Mouse (Mus musculus) right cerebral cortex, adult 2 months (tissue): ENCODE results near the gene Kl.
A peak's percentile ranks its signal among the peaks of the same experiment; 100 is the strongest.

ENCODE experiments used
- DNase-seq, 2 experiments: peaks; one replicate each; pipeline ENCODE4 v3.0.0; 2021 to 2022; ENCODE audit warnings: low spot score in 2 of 2

Kl gene

GRCm38 (mm10) chr5:150962756-150963155 is 10.3 kb downstream of the Kl start:
- no peak for DNase-seq

GRCm38 (mm10) chr5:150967925-150968324 is 15.5 kb downstream of the Kl start:
- no peak for DNase-seq

- no peak for DNase-seq
These were observed 18.1 kb downstream of the Kl start for GRCm38 (mm10) chr5:150970551-150970950.

- no peak for DNase-seq
These were observed 18.7 kb downstream of the Kl start for GRCm38 (mm10) chr5:150971126-150971525.

GRCm38 (mm10) chr5:150974226-150974625 is 21.8 kb downstream of the Kl start:
- DNase-seq, result no peak

- DNase-seq, result no peak
These were observed 25.1 kb downstream of the Kl start for GRCm38 (mm10) chr5:150977383-150977958.

DNA sequence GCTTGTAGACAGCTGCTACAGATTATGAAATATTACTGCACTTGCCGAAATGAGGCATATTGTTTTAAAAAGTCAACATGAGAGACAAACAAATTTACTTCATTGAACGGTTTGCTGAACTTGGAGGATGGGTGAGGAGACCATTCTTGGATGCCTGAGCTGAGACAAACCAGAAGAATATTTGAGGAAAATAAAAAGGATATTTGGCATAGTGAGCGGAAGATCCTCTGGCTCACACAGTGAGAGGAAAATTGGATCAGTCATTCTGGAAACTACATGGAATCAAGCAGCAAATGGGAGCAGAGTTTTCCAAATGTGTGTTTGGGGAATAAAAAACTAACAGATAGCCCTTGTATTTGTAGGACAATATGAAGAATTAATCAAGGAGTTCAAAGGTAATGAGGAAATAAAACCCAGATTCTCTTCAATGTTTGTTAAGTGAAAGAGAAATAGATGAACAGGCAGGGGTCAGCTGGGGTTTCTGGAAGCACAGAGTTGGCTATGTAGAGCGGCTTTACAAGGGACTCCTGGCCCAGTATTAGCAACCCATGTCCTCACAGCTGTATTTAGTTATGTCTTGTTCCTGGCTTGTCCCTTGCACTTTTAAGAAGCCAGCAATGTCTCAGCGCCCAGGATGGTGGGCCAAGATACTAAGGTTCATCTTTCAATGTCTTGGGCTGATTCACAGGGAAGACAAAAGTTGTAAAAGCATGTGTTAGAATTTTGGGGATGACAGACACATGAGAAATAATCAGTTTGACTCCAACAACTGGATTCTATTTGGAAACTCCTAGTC is 27.1 kb downstream of the Kl start:
- no peak for DNase-seq

GRCm38 (mm10) chr5:150982082-150982481 is 29.7 kb downstream of the Kl start:
- DNase-seq, result no peak

DNA sequence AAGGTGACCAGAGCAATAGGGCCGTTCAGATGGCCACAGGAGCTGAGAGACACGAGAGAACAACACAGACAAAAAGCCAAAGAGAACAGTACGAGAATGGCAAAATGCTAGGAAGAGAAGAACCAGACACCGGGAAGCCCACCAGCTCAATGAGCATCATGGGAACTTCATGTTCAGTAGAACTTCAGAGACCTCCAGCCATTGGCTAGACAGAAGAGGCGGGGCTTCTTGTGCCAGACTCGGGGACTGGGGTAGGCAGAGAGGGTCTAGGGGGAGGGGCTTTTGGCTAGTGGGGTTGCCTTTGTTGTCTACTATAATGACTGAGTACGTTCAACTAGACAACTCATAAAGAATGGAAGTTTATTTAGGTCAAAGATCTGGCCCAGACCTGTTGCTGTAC is 41.7 kb downstream of the Kl start:
- no peak for DNase-seq

GRCm38 (mm10) chr5:150996586-150996985 is 44.2 kb downstream of the Kl start:
- DNase-seq, result peak; percentile 27 to 30

- DNase-seq, result no peak
These were observed 48.7 kb downstream of the Kl start for GRCm38 (mm10) chr5:151001111-151001510.

GRCm38 (mm10) chr5:151002051-151002450 is 49.6 kb downstream of the Kl start:
- no peak for DNase-seq

DNA sequence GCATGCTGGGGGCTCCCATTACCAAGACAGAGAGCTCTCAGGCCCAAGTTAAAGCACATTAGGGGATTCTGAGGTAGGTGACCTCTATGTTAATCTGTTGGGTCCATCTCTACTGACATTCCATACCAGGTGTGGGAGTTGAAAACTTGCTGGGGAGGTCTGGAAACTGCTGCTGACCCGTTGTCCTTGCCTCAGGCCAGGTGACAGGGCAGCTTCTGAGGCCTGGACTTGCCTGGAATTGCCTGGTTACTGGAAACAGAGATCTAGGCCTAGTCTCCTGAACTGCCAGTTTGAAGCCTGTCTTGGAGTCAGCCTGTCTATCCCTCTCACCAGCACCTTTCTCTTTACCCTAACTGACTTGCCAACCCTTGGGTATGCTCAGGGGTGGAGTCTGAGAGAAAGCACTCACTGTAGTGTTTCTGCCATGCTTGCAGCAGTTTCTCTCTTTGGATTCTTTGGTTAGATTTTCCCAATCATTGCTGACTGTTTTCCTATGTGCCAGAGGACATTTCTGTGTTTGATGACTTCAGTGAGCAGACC is 51.9 kb downstream of the Kl start:
- no peak for DNase-seq

GRCm38 (mm10) chr5:151018450-151018849 is 66.0 kb downstream of the Kl start:
- DNase-seq, result no peak

DNA sequence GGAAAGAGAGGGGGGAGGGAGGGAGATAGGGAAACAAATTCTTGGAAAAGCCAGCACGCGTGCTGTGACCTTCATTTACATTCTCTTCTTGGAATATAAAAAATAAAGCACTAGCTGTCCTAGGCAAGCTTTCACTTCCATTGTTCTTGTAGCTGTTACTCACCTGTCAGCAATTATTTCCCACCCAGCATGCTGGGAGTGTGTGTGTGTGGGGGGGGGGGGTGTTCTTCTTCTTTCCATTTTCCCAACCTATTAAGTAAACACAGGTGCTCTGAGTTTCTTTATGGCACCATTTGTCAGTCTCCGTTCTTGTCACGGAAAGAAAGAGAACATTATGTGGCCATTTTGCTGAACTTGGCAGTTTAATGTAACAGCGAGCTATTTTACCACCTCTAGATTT is 66.6 kb downstream of the Kl start:
- no peak for DNase-seq

- DNase-seq, result peak in 1 of 2 experiments; percentile 26
These were observed 67.8 kb downstream of the Kl start for GRCm38 (mm10) chr5:151020031-151020820.

DNA sequence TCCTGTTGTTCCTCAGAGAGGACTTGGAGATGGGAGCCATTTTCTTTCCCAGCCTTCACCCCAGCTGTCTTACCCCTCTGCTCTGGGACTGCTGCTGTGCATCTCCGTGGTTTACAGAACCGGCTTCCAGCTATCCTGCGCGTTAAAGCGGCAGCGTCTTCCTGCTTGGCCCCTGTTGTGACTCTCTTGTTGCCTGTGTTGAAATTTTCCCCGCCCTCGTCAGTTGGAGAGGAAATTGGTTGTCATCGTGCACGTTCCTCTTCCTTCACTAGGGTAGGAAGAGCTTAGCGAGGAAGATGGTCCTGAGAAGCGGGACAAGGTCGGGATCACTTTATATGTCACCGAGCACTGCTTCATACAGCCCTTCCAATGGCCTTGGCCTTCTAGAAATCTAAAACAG is 68.4 kb downstream of the Kl start:
- no peak for DNase-seq

- DNase-seq, result peak; percentile 33 to 36
These were observed 69.6 kb downstream of the Kl start for GRCm38 (mm10) chr5:151022026-151022425.

GRCm38 (mm10) chr5:151022939-151023338 is 70.5 kb downstream of the Kl start:
- no peak for DNase-seq

GRCm38 (mm10) chr5:151023461-151023860 is 71.1 kb downstream of the Kl start:
- peak; percentile 33 to 50 for DNase-seq

GRCm38 (mm10) chr5:151024483-151024882 is 72.1 kb downstream of the Kl start:
- no peak for DNase-seq

DNA sequence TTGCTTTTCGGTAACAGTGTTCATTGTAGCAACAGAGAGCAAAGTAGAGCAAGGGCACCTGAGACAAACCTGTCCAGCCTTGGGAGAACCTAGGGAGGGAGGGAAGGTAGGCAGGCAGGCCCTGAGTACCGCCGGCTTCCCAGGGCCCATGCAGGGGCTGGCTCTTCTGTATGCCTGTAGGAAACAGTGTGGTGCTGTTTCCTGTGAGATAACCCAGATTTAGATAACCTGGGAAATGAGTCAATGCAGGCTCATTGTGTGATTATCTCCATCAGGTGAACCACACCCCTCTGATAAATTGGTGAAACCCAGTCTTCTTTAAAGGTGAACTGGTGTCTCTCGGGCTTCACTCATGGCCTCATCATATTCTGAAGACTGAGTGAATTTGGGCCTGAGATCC is 73.7 kb downstream of the Kl start:
- DNase-seq, result no peak
